Mouse (Mus musculus): ENCODE results near the gene Ccnj. TPM values are rescaled to one million over a fixed set of nuclear protein-coding genes. Genes with fewer than 3 reads are reported as not detected.

Gene Ccnj
- total and polyA plus RNA-seq, 3 experiments = 4.1 to 15.0 (median 14.7) TPM

DNA sequence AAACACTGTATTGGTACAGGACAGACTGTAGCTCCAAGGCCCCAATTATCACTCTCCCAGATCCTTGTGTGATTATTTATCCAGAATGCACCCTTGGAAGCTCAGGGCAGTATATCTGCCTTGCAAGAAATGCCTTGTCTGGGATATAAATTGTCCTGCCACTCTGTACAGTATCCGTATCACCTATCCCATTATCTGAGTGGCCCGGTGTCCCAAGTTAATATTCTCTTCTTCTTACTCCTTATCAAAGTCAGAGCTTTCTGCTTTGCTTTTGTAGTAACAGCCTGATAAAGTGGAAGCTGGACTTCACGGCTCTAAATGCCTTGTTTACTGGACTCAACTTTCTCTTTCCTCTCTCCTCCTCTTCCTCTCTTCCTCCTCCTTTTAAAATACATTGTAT lies 18.3 kb upstream of the Ccnj start:
- Histone ChIP-seq H3K4me3 (ENCODE audit: low read depth, low read length) (peak overlapping the region; percentile 16; the same call in 1 of the 2 replicates), H3K4me1 (ENCODE audit: insufficient read depth, low read depth, low read length) (peaks cover 86% of the 10 kb centered on the region), H3K9me3 (replicated peaks) (no peaks in the 10 kb centered on the region), H3K36me3 (replicated peaks) (no peaks in the 10 kb centered on the region), H3K27me3 (ENCODE audit: insufficient read depth, low read length) (no peaks in the 10 kb centered on the region)
- no peak for ATAC-seq (ENCODE audit: extremely low read depth, insufficient number of reproducible peaks, low FRiP score, poor library complexity, severe bottlenecking)
- no peak for DNase-seq (ENCODE audit: low spot score)
- no peak for TF ChIP-seq CTCF (IDR thresholded peaks at IDR 0.05; ENCODE audit: low read depth, low read length)
- no peak for TF ChIP-seq GATA2 (IDR thresholded peaks at IDR 0.05; ENCODE audit: borderline replicate concordance, low read depth, low read length)
- no peak for TF ChIP-seq POLR2AphosphoS5 (IDR thresholded peaks at IDR 0.05; ENCODE audit: insufficient replicate concordance, low read depth, low read length)
- no peak for TF ChIP-seq GATA1 (IDR thresholded peaks at IDR 0.05; ENCODE audit: borderline replicate concordance, low read length)
- no peak for TF ChIP-seq TAL1 (conservative IDR thresholded peaks at IDR 0.05; ENCODE audit: low read depth, low read length)

DNA sequence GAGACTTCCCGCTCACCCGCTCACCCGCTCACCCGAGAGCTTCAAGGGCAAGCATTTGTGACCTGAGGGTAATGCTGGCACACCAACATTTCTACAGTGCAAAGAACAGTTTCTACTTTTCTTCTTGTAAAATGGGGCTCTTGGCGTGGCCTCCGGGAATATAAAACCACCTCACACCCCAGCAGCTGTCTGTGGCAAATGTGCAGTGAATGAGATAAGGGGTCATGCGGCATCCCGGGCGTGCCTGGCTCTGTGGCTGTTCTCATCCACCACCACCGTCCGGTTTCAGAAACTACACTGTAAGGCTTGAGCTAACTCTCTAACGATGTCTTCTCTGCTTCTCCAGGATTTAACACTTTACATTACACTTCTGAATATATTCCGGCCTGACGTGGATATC lies 17.7 kb upstream of the Ccnj start:
- H3K4me3 ChIP-seq (ENCODE audit: low read depth, low read length) = peak overlapping the region; percentile 56; the same call in 1 of the 2 replicates
- no peaks in the 10 kb centered on the region for H3K36me3 ChIP-seq (replicated peaks)
- H3K4me1 ChIP-seq (ENCODE audit: insufficient read depth, low read depth, low read length) = peaks cover 86% of the 10 kb centered on the region
- no peaks in the 10 kb centered on the region for H3K9me3 ChIP-seq (replicated peaks)
- TF ChIP-seq GATA1 (IDR thresholded peaks at IDR 0.05; ENCODE audit: borderline replicate concordance, low read length) = no peak
- no peak for TF ChIP-seq GATA2 (IDR thresholded peaks at IDR 0.05; ENCODE audit: borderline replicate concordance, low read depth, low read length)
- TF ChIP-seq CTCF (IDR thresholded peaks at IDR 0.05; ENCODE audit: low read depth, low read length) = no peak
- no peak for TF ChIP-seq POLR2AphosphoS5 (IDR thresholded peaks at IDR 0.05; ENCODE audit: insufficient replicate concordance, low read depth, low read length)
- TF ChIP-seq TAL1 (conservative IDR thresholded peaks at IDR 0.05; ENCODE audit: low read depth, low read length) = peak; percentile 97
- ATAC-seq (ENCODE audit: extremely low read depth, insufficient number of reproducible peaks, low FRiP score, poor library complexity, severe bottlenecking) = peak; percentile 89
- H3K27me3 ChIP-seq (ENCODE audit: insufficient read depth, low read length) = no peaks in the 10 kb centered on the region
- peak; percentile 70 for DNase-seq (ENCODE audit: low spot score)

DNA sequence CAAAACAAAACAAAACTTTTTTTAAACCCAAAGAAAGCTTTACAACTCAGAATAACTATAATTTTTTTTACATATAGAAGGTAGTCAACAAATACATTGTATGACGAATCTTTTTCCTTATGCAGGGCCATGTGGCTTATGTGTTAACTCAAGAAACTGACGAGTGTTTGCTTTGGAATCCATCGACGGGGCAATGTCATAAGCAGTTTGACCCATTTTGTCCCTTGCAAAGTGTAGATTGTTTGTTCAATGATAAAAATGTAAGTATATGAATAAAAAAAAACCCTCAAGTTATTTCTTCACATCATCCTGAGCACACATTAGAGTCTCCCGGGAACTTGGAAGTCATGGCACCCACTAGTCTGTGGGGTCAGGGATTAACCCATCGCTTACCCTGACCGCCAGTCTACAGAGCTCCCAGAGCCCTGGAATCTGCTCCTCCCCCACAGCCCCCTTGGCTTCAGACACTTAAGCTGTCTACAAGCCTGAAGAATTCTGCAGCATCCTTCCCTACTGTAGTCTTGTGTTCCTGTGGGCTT lies 15.4 kb upstream of the Ccnj start:
- H3K36me3 ChIP-seq (replicated peaks) = no peaks in the 10 kb centered on the region
- H3K4me3 ChIP-seq (ENCODE audit: low read depth, low read length) = no peak overlapping the region
- DNase-seq (ENCODE audit: low spot score) = no peak
- TF ChIP-seq POLR2AphosphoS5 (IDR thresholded peaks at IDR 0.05; ENCODE audit: insufficient replicate concordance, low read depth, low read length) = no peak
- TF ChIP-seq CTCF (IDR thresholded peaks at IDR 0.05; ENCODE audit: low read depth, low read length) = no peak
- no peak for TF ChIP-seq TAL1 (conservative IDR thresholded peaks at IDR 0.05; ENCODE audit: low read depth, low read length)
- TF ChIP-seq GATA2 (IDR thresholded peaks at IDR 0.05; ENCODE audit: borderline replicate concordance, low read depth, low read length) = no peak
- no peak for TF ChIP-seq GATA1 (IDR thresholded peaks at IDR 0.05; ENCODE audit: borderline replicate concordance, low read length)
- no peak for ATAC-seq (ENCODE audit: extremely low read depth, insufficient number of reproducible peaks, low FRiP score, poor library complexity, severe bottlenecking)
- H3K9me3 ChIP-seq (replicated peaks) = no peaks in the 10 kb centered on the region
- H3K4me1 ChIP-seq (ENCODE audit: insufficient read depth, low read depth, low read length) = peaks cover 89% of the 10 kb centered on the region
- H3K27me3 ChIP-seq (ENCODE audit: insufficient read depth, low read length) = no peaks in the 10 kb centered on the region

DNA sequence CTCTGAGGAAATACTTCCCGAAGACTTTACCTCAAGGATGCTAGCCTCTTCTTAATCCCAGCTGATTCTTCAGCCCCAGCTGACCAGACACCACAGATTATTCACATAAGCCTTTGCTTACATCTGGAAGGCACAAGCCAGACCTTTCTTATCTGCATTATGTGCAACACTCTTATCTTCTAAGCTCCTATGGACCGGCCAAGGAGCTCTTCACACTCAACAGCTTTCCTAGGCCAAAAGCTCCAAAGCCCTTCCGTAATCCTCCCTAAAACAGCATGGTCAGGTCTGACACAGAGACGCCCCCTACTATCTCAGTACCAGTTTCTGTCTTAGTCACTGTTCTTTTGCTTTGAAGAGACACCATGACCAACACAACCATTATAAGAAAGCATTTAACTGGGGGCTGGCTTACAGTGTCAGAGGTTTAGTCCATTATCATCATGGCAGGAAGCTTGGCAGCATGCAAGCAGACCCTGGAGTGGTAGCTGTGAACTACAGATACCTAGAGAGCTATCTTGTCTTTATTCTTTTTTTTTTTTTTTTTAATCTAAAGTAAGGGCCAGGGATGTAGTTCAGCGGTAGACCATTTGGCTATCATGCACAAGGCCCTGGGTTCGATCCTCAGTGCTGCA lies 13.1 kb upstream of the Ccnj start:
- Histone ChIP-seq H3K36me3 (replicated peaks) (no peaks in the 10 kb centered on the region), H3K4me1 (ENCODE audit: insufficient read depth, low read depth, low read length) (peaks cover 77% of the 10 kb centered on the region), H3K27me3 (ENCODE audit: insufficient read depth, low read length) (no peaks in the 10 kb centered on the region), H3K9me3 (replicated peaks) (no peaks in the 10 kb centered on the region), H3K4me3 (ENCODE audit: low read depth, low read length) (no peak overlapping the region)
- peak; percentile 12; the same call in 1 of the 2 replicates for ATAC-seq (ENCODE audit: extremely low read depth, insufficient number of reproducible peaks, low FRiP score, poor library complexity, severe bottlenecking)
- DNase-seq (ENCODE audit: low spot score) = no peak
- TF ChIP-seq GATA2 (IDR thresholded peaks at IDR 0.05; ENCODE audit: borderline replicate concordance, low read depth, low read length) = no peak
- no peak for TF ChIP-seq GATA1 (IDR thresholded peaks at IDR 0.05; ENCODE audit: borderline replicate concordance, low read length)
- TF ChIP-seq POLR2AphosphoS5 (IDR thresholded peaks at IDR 0.05; ENCODE audit: insufficient replicate concordance, low read depth, low read length) = no peak
- TF ChIP-seq TAL1 (conservative IDR thresholded peaks at IDR 0.05; ENCODE audit: low read depth, low read length) = peak; percentile 41; the same call in 1 of the 2 replicates
- no peak for TF ChIP-seq CTCF (IDR thresholded peaks at IDR 0.05; ENCODE audit: low read depth, low read length)

DNA sequence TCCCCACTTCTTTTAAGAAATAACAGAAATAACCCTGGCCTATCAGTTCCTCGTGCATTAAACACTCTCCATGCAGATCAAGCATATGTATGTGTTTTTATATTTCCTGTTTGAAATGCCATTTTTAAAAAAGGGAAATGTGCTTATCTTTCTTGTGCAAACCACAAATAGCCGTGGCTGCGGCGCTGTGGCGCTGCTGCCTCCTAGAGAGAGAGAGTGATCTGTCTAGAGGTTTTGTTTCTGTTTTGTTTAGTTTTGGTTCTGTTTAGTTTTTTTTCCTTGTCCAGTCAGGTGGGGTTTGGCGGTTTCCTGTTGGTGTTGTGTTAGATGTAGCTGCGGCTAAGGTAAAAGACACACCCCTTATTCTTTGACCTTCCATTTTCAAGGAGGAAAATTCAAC lies 12.3 kb upstream of the Ccnj start:
- Histone ChIP-seq H3K4me3 (ENCODE audit: low read depth, low read length) (peak overlapping the region; percentile 54; the same call in 1 of the 2 replicates), H3K36me3 (replicated peaks) (no peaks in the 10 kb centered on the region), H3K4me1 (ENCODE audit: insufficient read depth, low read depth, low read length) (peaks cover 71% of the 10 kb centered on the region), H3K27me3 (ENCODE audit: insufficient read depth, low read length) (no peaks in the 10 kb centered on the region), H3K9me3 (replicated peaks) (no peaks in the 10 kb centered on the region)
- ATAC-seq (ENCODE audit: extremely low read depth, insufficient number of reproducible peaks, low FRiP score, poor library complexity, severe bottlenecking) = peak; percentile 74
- DNase-seq (ENCODE audit: low spot score) = peak; percentile 26
- TF ChIP-seq TAL1 (conservative IDR thresholded peaks at IDR 0.05; ENCODE audit: low read depth, low read length) = peak; percentile 61; the same call in 1 of the 2 replicates
- no peak for TF ChIP-seq CTCF (IDR thresholded peaks at IDR 0.05; ENCODE audit: low read depth, low read length)

DNA sequence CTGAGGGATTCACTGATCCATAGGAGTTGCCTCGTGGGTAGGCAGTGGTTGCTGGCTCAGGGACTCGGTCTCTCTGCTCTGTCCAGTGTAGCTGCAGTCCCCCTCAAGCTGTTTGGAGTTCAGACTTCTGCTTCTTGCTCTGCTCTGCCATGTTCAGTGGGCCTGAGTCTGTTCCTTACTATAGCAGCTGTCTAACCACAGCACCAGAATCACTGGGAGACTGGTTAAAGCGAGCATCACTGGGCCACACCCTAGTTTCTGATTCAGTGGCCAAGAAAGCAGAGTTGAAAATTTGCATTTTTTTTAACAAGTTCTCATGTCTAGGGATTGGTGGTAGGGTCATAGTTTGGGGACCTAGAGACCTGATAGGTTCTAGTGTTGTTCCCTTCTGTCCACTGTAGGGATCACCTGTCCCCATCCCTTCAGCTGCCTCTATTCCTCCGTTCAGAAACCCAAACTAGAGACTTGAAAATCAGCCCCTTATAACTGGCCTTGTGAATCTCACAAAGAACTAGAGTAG lies 9.7 kb upstream of the Ccnj start:
- no peak for TF ChIP-seq POLR2AphosphoS5 (IDR thresholded peaks at IDR 0.05; ENCODE audit: insufficient replicate concordance, low read depth, low read length)
- no peak for TF ChIP-seq GATA1 (IDR thresholded peaks at IDR 0.05; ENCODE audit: borderline replicate concordance, low read length)
- TF ChIP-seq TAL1 (conservative IDR thresholded peaks at IDR 0.05; ENCODE audit: low read depth, low read length) = no peak
- TF ChIP-seq GATA2 (IDR thresholded peaks at IDR 0.05; ENCODE audit: borderline replicate concordance, low read depth, low read length) = no peak
- TF ChIP-seq CTCF (IDR thresholded peaks at IDR 0.05; ENCODE audit: low read depth, low read length) = no peak
- Histone ChIP-seq H3K27me3 (ENCODE audit: insufficient read depth, low read length) (no peaks in the 10 kb centered on the region), H3K4me1 (ENCODE audit: insufficient read depth, low read depth, low read length) (peaks cover 58% of the 10 kb centered on the region), H3K9me3 (replicated peaks) (no peaks in the 10 kb centered on the region), H3K4me3 (ENCODE audit: low read depth, low read length) (no peak overlapping the region), H3K36me3 (replicated peaks) (no peaks in the 10 kb centered on the region)
- ATAC-seq (ENCODE audit: extremely low read depth, insufficient number of reproducible peaks, low FRiP score, poor library complexity, severe bottlenecking) (no peak), DNase-seq (ENCODE audit: low spot score) (no peak)

Measured in G1E (cell line).